Mouse (Mus musculus) midbrain, embryonic 10.5 days (tissue): Measurements from ENCODE around the gene Acp1. TPM values are rescaled to one million over a fixed set of nuclear protein-coding genes. Genes with fewer than 3 reads are reported as not detected.

Experiments
- DNase-seq: peaks from one replicate; pipeline ENCODE4 v3.0.0-alpha.2; 2017; ENCODE audit warnings: low spot score
- H3K27ac ChIP-seq: fragments of 300-500 bp; sonication (generic); replicated peaks from 2 replicates; pipeline ENCODE4 v1.5.1; 2016; ENCODE audit warnings: mild to moderate bottlenecking
- H3K27me3 ChIP-seq: fragments of 300-500 bp; sonication (generic); 2 replicates; pipeline ENCODE4 v1.6.1; 2016; ENCODE audit warnings: low read depth, mild to moderate bottlenecking; ENCODE audit not compliant: poor library complexity, severe bottlenecking
- H3K36me3 ChIP-seq: fragments of 300-500 bp; sonication (generic); 2 replicates; pipeline ENCODE4 v1.6.1; 2016; ENCODE audit warnings: mild to moderate bottlenecking, moderate library complexity
- H3K4me1 ChIP-seq: fragments of 300-500 bp; sonication (generic); 2 replicates; pipeline ENCODE4 v1.6.1; 2016
- H3K4me3 ChIP-seq: fragments of 300-500 bp; sonication (generic); 2 replicates; pipeline ENCODE4 v1.5.1; 2016; ENCODE audit warnings: mild to moderate bottlenecking, moderate library complexity
- H3K9me3 ChIP-seq: fragments of 300-500 bp; sonication (generic); replicated peaks from 2 replicates; pipeline ENCODE4 v1.6.1; 2016; ENCODE audit warnings: mild to moderate bottlenecking
- WGBS: fragments of 180-500 bp; shearing (Covaris S2); methylation state at CpG from one replicate; pipeline ENCODE4 v1.1.7; 2016; 5-methylcytosine and 5-hydroxymethylcytosine counted together
- polyA plus RNA-seq: library from polyadenylated mRNA; unstranded; fragments of >200 nt; fragmentation: Nextera tagmentation; extraction: Ambion mirVana; gene quantifications from 2 replicates; pipeline ENCODE4 v1.2.1, GENCODE M21; 2016

Acp1 gene
- polyA plus RNA-seq, 1 experiment from 2014 or later = 241 TPM

DNA sequence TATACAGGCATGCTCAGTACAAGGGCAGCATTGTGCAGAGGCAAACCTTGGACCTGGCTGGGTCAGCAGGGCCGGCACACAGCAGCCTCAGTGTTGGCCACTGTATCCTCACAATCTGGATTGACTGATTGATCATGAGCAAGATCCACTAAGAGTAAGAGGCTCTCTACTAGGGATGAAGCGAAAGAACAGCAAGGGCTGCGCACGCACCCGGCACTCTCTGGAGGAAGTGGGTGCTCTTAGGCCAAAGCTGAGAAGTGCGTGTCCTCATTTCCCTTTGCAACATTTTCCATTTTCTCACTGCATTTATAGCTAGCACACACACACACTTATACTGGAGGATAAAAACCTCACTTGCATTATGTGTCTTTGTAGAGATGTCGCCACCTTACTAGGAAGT lies 20.0 kb downstream of the Acp1 start:
- Histone ChIP-seq H3K36me3 (peaks cover 18% of the 10 kb centered on the region), H3K27ac (no peak overlapping the region), H3K4me3 (no peak overlapping the region), H3K27me3 (peaks cover 11% of the 10 kb centered on the region), H3K9me3 (no peaks in the 10 kb centered on the region), H3K4me1 (no peaks in the 10 kb centered on the region)
- 85% methylated on average over 7 of the region's 7 CpGs for WGBS
- no peak for DNase-seq

DNA sequence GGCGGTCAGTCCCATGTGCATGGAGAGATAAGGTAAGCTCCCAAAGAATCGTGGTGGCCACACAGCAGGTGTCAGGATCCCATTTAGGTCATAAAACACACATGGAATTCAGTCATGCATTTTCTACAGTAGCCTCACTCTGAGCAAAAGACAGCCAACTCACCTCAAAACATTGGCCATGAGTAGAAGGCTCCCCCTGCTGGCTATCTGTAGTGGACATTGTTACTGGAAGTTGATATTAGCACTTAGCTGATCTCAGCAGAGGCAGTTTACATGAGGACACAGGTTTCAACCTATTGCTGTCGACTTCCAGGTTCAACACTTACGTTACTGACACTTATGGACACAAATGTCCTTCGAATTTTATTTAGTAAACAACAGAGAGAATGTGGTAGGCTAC lies 21.3 kb downstream of the Acp1 start:
- H3K27me3 ChIP-seq = peaks cover 24% of the 10 kb centered on the region
- peak; percentile 47 for DNase-seq
- H3K27ac ChIP-seq = no peak overlapping the region
- H3K36me3 ChIP-seq = peaks cover 11% of the 10 kb centered on the region
- H3K9me3 ChIP-seq = no peaks in the 10 kb centered on the region
- H3K4me3 ChIP-seq = no peak overlapping the region
- no peaks in the 10 kb centered on the region for H3K4me1 ChIP-seq
- 40% methylated on average over 5 of the region's 5 CpGs for WGBS

DNA sequence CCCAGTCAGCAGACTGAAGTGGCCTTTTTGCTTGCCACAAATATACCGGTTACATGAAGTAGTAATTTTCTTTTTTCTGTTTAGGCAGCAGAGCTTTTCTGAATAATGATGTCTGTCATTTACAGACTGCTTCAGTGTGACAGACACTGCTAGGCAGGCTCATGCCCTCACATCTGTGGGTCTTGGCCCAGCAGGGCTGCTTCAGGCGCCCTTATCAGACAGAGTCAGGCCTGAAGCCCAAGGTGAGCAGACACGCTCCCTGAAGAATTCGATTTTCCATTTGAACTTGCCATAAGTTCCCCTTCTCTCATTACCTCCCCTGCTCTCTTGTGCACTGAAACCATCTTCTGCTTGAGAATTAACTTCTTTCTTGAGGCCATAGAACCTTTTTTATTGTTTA lies 23.4 kb downstream of the Acp1 start:
- Histone ChIP-seq H3K36me3 (no peaks in the 10 kb centered on the region), H3K4me1 (peaks cover 15% of the 10 kb centered on the region), H3K27me3 (peaks cover 45% of the 10 kb centered on the region), H3K27ac (no peak overlapping the region), H3K4me3 (no peak overlapping the region), H3K9me3 (no peaks in the 10 kb centered on the region)
- 90% methylated on average over 4 of the region's 4 CpGs for WGBS
- no peak for DNase-seq

DNA sequence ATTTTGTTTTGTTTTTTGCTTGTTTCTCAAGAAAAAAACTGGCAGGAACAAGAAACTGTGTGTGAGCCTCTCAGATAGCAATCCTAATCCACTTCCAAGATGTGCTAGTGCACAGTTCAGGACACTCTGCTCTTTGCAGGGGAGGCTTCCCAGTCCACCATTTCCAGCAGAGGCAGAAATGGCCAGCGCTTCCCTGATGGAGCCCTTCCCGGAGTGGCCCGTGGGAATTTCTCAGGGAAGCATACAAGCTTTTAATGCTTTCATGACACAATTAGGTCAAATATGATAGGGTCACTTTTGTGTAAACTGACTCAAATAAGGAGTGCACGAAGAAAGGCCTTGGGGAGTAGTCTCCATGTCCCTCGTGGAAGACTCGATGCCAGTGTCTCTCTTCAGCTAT lies 25.5 kb downstream of the Acp1 start:
- Histone ChIP-seq H3K9me3 (no peaks in the 10 kb centered on the region), H3K4me3 (no peak overlapping the region), H3K27me3 (peaks cover 56% of the 10 kb centered on the region), H3K27ac (no peak overlapping the region), H3K36me3 (no peaks in the 10 kb centered on the region), H3K4me1 (peaks cover 15% of the 10 kb centered on the region)
- DNase-seq = no peak
- 88% methylated on average over 6 of the region's 6 CpGs for WGBS

- H3K27ac ChIP-seq = peak overlapping the region; percentile 28; the same call in 1 of the 2 replicates
- no peaks in the 10 kb centered on the region for H3K36me3 ChIP-seq
- peaks cover 56% of the 10 kb centered on the region for H3K27me3 ChIP-seq
- 9% methylated on average over 39 of the region's 39 CpGs for WGBS
- peak; percentile 40 for DNase-seq
- peak overlapping the region; percentile 72 for H3K4me3 ChIP-seq
- H3K9me3 ChIP-seq = no peaks in the 10 kb centered on the region
- H3K4me1 ChIP-seq = peaks cover 15% of the 10 kb centered on the region
These were observed 26.7 kb downstream of the Acp1 start for GRCm38 (mm10) chr12:30884622-30885230.

DNA sequence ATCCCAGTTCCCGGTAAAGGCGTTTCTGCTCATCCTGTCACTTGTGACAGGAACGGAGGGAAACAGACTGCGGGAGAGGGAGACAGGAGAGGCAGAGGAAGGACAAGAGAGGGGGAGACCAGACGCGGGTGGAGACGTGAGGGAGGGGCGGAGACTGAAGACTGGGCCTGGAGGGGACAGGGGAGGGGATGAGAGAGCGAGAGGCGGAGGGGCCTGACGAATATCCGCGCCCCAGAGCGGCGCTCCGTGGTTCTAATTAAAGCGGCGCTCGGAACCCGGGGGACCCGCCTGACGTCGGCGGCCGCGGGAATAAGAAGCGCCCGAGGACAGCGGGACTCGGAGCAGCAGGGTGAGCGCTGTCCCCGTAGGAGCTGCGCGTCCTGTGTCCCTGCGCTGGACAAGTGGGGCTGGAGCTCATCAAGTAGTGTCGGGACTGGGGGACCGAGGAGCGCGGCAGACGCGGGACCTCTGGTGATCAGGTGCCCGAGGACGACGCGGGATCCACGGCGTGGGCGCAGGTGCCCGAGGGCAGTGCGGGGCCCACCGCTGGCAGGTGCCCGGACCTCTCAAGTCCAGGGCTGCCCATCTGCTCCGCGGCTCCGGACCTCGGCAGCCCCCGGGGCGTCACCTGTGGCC lies 27.3 kb downstream of the Acp1 start, which contains the start of gene Alkal2:
Gene Alkal2, plus strand, starts transcription at position 337 of the 636 bp plus-strand sequence.
- WGBS = under 1% methylated on average over 58 of the region's 58 CpGs
- peak within 1 kb of the TSS; percentile 72 for H3K4me3 ChIP-seq
- H3K9me3 ChIP-seq = no peaks in the 10 kb centered on the region
- peak; percentile 48 for DNase-seq
- H3K27me3 ChIP-seq = peaks cover 56% of the 10 kb centered on the region
- H3K36me3 ChIP-seq = no peaks in the 10 kb centered on the region
- peaks cover 15% of the 10 kb centered on the region for H3K4me1 ChIP-seq
- H3K27ac ChIP-seq = peak within 1 kb of the TSS; percentile 28; the same call in 1 of the 2 replicates

- Histone ChIP-seq H3K27me3 (peaks cover 56% of the 10 kb centered on the region), H3K36me3 (no peaks in the 10 kb centered on the region), H3K4me1 (peaks cover 15% of the 10 kb centered on the region), H3K4me3 (peak overlapping the region; percentile 72), H3K27ac (no peak overlapping the region), H3K9me3 (no peaks in the 10 kb centered on the region)
- no peak for DNase-seq
- WGBS = 16% methylated on average over 4 of the region's 4 CpGs
These were observed 27.8 kb downstream of the Acp1 start for GRCm38 (mm10) chr12:30883592-30883985.

- no peak for DNase-seq
- 72% methylated on average over 6 of the region's 6 CpGs for WGBS
These were observed 31.9 kb downstream of the Acp1 start for GRCm38 (mm10) chr12:30879447-30879846.

GRCm38 (mm10) chr12:30865781-30866180 lies 45.6 kb downstream of the Acp1 start:
- 77% methylated on average over 4 of the region's 4 CpGs for WGBS
- H3K36me3 ChIP-seq = no peaks in the 10 kb centered on the region

More at GRCm38 (mm10) chr12:30879447-30879846, 31.9 kb downstream of the Acp1 start:
- no peak overlapping the region for H3K4me3 ChIP-seq
- peaks cover 25% of the 10 kb centered on the region for H3K27me3 ChIP-seq
- H3K4me1 ChIP-seq = peaks cover 9% of the 10 kb centered on the region
- no peak overlapping the region for H3K27ac ChIP-seq
- no peaks in the 10 kb centered on the region for H3K36me3 ChIP-seq
- H3K9me3 ChIP-seq = no peaks in the 10 kb centered on the region

GRCm38 (mm10) chr12:30864347-30864746 lies 47.0 kb downstream of the Acp1 start:
- Histone ChIP-seq H3K36me3 (no peaks in the 10 kb centered on the region), H3K4me3 (no peak overlapping the region), H3K4me1 (no peaks in the 10 kb centered on the region), H3K27me3 (no peaks in the 10 kb centered on the region), H3K9me3 (no peaks in the 10 kb centered on the region), H3K27ac (no peak overlapping the region)
- no peak for DNase-seq
- 88% methylated on average over 2 of the region's 2 CpGs for WGBS

More at GRCm38 (mm10) chr12:30865781-30866180, 45.6 kb downstream of the Acp1 start:
- no peaks in the 10 kb centered on the region for H3K4me1 ChIP-seq
- no peak overlapping the region for H3K27ac ChIP-seq
- H3K27me3 ChIP-seq = no peaks in the 10 kb centered on the region
- H3K9me3 ChIP-seq = no peaks in the 10 kb centered on the region
- no peak for DNase-seq
- H3K4me3 ChIP-seq = no peak overlapping the region

- H3K4me3 ChIP-seq = no peak overlapping the region
- H3K27me3 ChIP-seq = no peaks in the 10 kb centered on the region
- no peak overlapping the region for H3K27ac ChIP-seq
- DNase-seq = no peak
- 89% methylated on average over 5 of the region's 5 CpGs for WGBS
- H3K4me1 ChIP-seq = no peaks in the 10 kb centered on the region
- H3K36me3 ChIP-seq = no peaks in the 10 kb centered on the region
- no peaks in the 10 kb centered on the region for H3K9me3 ChIP-seq
These were observed 55.2 kb downstream of the Acp1 start for GRCm38 (mm10) chr12:30856172-30856571.

- Histone ChIP-seq H3K36me3 (no peaks in the 10 kb centered on the region), H3K9me3 (no peaks in the 10 kb centered on the region), H3K4me1 (0 out of 2 replicates have a peak, but pooled peaks cover 2% of the 10 kb centered on the region), H3K4me3 (no peak overlapping the region), H3K27ac (no peak overlapping the region), H3K27me3 (no peaks in the 10 kb centered on the region)
- no peak for DNase-seq
- 86% methylated on average over 6 of the region's 6 CpGs for WGBS
These were observed 55.8 kb downstream of the Acp1 start for GRCm38 (mm10) chr12:30855442-30856159.

DNA sequence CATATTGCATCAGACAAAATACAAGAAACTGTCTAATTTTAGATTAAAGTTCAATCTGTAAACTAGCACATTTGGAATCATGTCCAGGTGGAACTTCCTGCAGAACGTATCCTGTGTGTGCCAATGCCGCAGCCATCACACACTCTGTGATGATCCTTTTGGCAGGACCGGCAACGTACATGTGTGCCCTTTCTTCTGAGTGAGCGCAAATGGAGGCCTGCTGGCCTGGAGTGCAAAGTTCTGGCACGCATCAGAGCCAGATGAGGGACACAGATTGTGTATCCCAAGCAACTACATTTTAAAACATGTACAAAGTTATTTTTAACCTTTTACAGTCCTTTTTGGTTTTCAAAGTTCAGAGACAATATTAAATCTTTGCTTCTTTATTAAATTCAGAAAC lies 59.5 kb downstream of the Acp1 start:
- H3K27ac ChIP-seq = no peak overlapping the region
- DNase-seq = no peak
- H3K36me3 ChIP-seq = no peaks in the 10 kb centered on the region
- no peaks in the 10 kb centered on the region for H3K9me3 ChIP-seq
- 0 out of 2 replicates have a peak, but pooled peaks cover 2% of the 10 kb centered on the region for H3K4me1 ChIP-seq
- 93% methylated on average over 6 of the region's 6 CpGs for WGBS
- no peak overlapping the region for H3K4me3 ChIP-seq
- no peaks in the 10 kb centered on the region for H3K27me3 ChIP-seq
